Mouse (Mus musculus) retina, postnatal 7 days (tissue): ENCODE data around the gene Gm20920.
"Not testable (repeated sequence)": the region's sequence is repeated elsewhere in the genome, so short reads cannot be mapped to it uniquely, and the experiment has no call there.

ENCODE experiments used
- DNase-seq: peaks from one replicate; pipeline ENCODE4 v3.0.0-alpha.2; 2012; ENCODE audit warnings: low read depth, low spot score

Gene Gm20920

DNA sequence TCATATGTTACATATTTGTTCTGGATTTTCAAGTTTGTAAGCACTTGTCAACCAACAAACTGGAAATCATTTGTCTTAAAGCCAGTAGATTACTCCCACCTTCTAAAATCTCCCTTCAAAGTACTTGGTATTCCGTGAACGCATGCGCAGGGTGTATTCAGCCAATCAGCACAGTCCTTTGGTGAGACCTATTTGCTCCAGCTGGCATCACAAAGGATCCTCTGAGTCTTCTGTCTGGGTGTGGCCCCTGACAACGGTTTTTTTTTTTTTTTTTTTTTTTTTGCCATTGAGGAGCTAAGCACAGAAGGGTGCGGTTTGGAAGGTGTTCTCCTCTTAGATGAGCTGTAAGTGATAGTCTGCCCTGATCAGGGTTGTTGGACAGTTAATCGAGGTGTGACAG is at the start of gene Gm20920:
Gm20920 (plus strand) TSS at position 301 of the 400 bp plus-strand sequence.
- not testable (repeated sequence) for DNase-seq
